Mouse (Mus musculus) spleen, adult 2 months (tissue): Measurements from ENCODE around the gene Wnt6.

Experiments used
- CTCF ChIP-seq: fragments of 200-500 bp; IDR thresholded peaks from 2 replicates; pipeline ENCODE4 v1.5.1; 2011; ENCODE audit warnings: mild to moderate bottlenecking, inconsistent platforms; ENCODE audit not compliant: insufficient read depth, insufficient read length, insufficient replicate concordance; ENCODE audit errors: extremely low read depth
- POLR2A ChIP-seq: fragments of 200-500 bp; IDR thresholded peaks from 2 replicates; pipeline ENCODE4 v1.6.1; 2011; ENCODE audit warnings: low read depth, low read length, inconsistent platforms

GRCm38 (mm10) chr1:74771931-74772620 is 384 bp downstream of the Wnt6 start:
- TF ChIP-seq POLR2A (no peak), CTCF (no peak)
